Mouse (Mus musculus): ENCODE data around the gene Tgif1.

Gene Tgif1

GRCm38 (mm10) chr17:70866029-70866428, 12.7 kb upstream of the Tgif1 start:
- DNase-seq (ENCODE audit: low read depth): no peak

- DNase-seq (ENCODE audit: low read depth): no peak
Measured at GRCm38 (mm10) chr17:70865060-70865604, 11.8 kb upstream of the Tgif1 start.

GRCm38 (mm10) chr17:70864645-70865044, 11.3 kb upstream of the Tgif1 start:
- DNase-seq (ENCODE audit: low read depth): no peak

GRCm38 (mm10) chr17:70864117-70864516, 10.8 kb upstream of the Tgif1 start:
- no peak for DNase-seq (ENCODE audit: low read depth)

- no peak for DNase-seq (ENCODE audit: low read depth)
Measured at GRCm38 (mm10) chr17:70858814-70859213, 5.5 kb upstream of the Tgif1 start.

GRCm38 (mm10) chr17:70856871-70857415, 3.6 kb upstream of the Tgif1 start:
- DNase-seq (ENCODE audit: low read depth): no peak

- DNase-seq (ENCODE audit: low read depth): peak; percentile 57
Measured at GRCm38 (mm10) chr17:70854021-70854420, 675 bp upstream of the Tgif1 start.

GRCm38 (mm10) chr17:70852686-70853386, 510 bp downstream of the Tgif1 start:
- DNase-seq (ENCODE audit: low read depth): peak; percentile 94

- DNase-seq (ENCODE audit: low read depth): peak; percentile 92
Measured at GRCm38 (mm10) chr17:70852011-70852685, 1.2 kb downstream of the Tgif1 start.

GRCm38 (mm10) chr17:70850996-70851991, 2.1 kb downstream of the Tgif1 start:
- peak; percentile 92 for DNase-seq (ENCODE audit: low read depth)

- peak; percentile 76 for DNase-seq (ENCODE audit: low read depth)
Measured at GRCm38 (mm10) chr17:70850233-70850995, 2.9 kb downstream of the Tgif1 start.

GRCm38 (mm10) chr17:70849399-70850232, 3.7 kb downstream of the Tgif1 start:
- DNase-seq (ENCODE audit: low read depth): peak; percentile 91

GRCm38 (mm10) chr17:70848511-70849398, 4.6 kb downstream of the Tgif1 start:
- DNase-seq (ENCODE audit: low read depth): peak; percentile 76

GRCm38 (mm10) chr17:70847751-70848510, 5.4 kb downstream of the Tgif1 start:
- DNase-seq (ENCODE audit: low read depth): peak; percentile 70

- DNase-seq (ENCODE audit: low read depth): peak; percentile 97
Measured at GRCm38 (mm10) chr17:70847086-70847485, 6.3 kb downstream of the Tgif1 start.

GRCm38 (mm10) chr17:70846111-70846644, 7.2 kb downstream of the Tgif1 start:
- peak; percentile 84 for DNase-seq (ENCODE audit: low read depth)

GRCm38 (mm10) chr17:70845543-70845942, 7.8 kb downstream of the Tgif1 start:
- peak; percentile 53 for DNase-seq (ENCODE audit: low read depth)

GRCm38 (mm10) chr17:70844971-70845370, 8.4 kb downstream of the Tgif1 start:
- DNase-seq (ENCODE audit: low read depth): no peak
